Mouse (Mus musculus) telencephalon, adult 2 months (tissue): ENCODE results near the gene Emilin2.

ENCODE experiments used
- DNase-seq: peaks from one replicate; pipeline ENCODE4 v3.0.0-alpha.2; 2011; ENCODE audit warnings: low read depth, low spot score

Gene Emilin2

DNA sequence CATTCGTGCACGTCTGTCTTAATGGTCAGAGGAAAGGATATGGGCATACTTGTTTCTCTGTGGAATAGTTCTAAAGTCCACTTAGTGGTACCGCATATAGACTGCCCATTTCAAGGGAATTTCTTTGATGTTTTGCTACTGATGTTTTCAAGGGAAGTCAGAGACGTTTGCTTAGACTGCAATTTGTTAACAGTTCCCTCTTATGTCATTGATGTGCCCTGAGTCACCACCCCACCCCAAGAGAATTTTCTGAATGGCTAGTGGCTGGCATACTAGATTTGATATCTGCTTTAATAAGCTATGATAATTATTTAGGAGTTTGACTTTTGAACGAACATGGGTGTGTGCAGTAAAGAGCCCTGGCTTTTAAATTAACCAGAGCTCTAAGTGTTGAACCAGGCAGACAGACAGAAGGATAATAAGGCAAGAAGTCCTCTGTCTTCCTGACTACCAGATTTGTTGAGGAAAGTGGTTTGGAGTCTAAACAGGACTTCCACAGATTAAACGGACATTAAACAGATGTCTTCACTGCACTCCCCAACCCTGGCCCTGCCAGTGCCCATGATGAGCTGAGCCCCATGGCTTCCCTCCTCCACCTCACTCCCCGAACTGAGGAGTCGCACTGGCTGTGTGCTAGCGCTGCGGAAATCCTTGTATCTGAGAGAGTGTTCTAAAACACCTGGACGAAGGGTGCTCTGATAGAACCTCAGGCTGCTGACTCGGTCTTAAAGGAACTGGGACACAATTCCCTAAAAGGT lies 105.5 kb downstream of the Emilin2 start:
- no peak for DNase-seq

DNA sequence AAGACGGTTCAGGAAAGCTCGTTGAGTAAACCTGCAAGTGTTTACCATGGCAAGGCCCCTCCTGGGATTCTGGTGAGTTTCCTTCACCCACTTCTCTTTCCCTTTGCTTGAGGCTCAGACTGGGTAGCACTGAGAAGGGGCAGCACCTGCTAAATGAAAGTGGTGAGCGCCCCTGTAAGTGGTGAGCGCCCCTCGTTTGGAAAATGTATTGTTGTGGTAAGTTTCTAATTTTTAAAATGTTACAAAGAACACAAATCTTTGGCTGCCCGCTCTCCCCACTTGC lies 107.0 kb downstream of the Emilin2 start:
- no peak for DNase-seq

DNA sequence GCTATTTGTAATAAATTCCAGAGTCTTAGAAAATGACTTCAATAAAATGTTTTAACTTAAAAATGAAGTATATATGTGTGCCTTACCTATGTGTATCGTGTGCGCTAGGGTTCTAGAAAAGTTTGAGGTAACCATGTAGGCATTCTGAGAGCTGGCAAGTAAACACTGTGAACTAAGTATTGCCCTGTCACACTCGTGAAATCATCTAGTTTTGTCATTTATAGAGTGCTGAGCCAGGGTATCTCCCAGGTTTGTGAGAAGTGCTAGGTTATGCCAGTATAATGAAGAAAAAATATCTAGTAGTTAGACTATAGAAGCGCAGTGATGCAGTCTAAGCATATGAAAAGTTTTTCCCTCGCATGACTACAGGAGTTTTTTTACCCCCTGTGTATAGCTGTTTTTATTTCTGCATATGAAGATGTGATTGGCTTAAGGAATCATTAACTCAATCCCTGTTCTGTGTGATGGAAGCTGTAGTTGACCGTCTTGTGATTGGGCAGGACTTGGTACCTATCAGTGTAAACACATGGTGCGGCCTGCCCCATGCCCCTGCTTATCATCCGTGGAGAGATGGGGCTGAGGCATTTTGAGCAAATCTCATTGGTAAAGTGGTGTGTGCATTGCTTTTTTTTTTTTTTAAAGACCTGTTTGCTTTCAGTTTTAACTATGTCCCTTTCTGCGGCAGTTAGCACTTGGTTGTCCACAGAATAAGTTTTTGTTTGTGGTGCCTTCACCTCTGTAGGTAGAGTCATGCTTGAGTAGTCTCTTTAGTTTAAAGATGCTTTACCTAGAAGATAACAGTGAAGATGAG lies 107.6 kb downstream of the Emilin2 start:
- DNase-seq = no peak
